Mouse (Mus musculus) fat pad, adult 2 months (tissue): ENCODE results near the gene Nsun4.

Experiments
- DNase-seq: peaks from one replicate; pipeline ENCODE4 v3.0.0-alpha.2; 2011; ENCODE audit warnings: low read depth, low spot score; ENCODE audit errors: extremely low read depth

Nsun4 gene

DNA sequence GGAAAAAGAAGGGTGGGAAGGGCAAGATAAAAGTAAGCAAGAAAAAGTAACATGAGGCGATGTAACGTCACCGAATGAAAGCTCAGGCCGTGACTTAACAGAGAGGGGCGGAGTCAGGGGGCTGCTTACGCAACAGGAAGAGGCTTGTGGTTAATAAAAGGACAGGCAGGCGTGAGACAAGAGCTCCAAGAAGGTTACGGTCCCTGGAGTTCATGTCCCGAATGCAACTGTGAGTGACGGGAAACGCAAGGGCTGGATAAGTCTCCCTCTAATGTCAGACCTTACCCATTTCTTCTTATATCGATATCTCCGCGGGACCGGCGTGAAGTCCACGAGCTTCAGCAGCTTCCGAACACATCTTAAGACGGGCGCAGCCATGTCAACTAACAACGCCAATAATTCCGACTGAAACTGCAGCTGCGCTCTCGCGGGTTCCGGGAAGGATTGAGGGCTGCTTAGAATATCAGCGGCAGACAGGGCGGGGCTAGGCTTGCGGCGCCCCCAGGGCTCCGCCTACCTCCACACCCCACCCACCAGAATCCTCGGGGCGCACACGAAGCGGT is at the start of gene Nsun4:
TSS of gene Nsun4 (minus strand) at position 478 of the 563 bp plus-strand sequence.
- DNase-seq = peak; percentile 51

DNA sequence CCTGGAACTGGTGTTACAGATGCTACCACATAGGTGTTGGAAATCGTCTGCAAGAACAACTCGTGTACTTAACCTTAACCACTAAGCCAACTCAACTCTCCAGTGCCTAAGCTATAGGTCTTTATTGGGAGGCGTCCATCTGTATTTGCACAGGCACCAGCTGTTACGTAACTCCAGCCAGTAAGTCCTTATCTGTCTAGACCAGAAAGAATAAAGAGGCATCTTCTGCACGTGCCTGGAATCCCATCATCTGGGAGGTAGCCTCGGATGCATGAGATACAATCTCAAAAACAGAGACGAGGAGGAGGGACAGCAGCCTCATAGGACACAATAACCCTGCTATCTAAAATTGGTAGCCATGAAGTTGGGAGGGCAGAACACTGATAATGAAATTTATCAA is 47.3 kb upstream of the Nsun4 start:
- DNase-seq = no peak

- DNase-seq = no peak
Measured at GRCm38 (mm10) chr4:116097211-116097610, 43.5 kb upstream of the Nsun4 start.

GRCm38 (mm10) chr4:116096291-116096690 is 42.6 kb upstream of the Nsun4 start:
- no peak for DNase-seq

DNA sequence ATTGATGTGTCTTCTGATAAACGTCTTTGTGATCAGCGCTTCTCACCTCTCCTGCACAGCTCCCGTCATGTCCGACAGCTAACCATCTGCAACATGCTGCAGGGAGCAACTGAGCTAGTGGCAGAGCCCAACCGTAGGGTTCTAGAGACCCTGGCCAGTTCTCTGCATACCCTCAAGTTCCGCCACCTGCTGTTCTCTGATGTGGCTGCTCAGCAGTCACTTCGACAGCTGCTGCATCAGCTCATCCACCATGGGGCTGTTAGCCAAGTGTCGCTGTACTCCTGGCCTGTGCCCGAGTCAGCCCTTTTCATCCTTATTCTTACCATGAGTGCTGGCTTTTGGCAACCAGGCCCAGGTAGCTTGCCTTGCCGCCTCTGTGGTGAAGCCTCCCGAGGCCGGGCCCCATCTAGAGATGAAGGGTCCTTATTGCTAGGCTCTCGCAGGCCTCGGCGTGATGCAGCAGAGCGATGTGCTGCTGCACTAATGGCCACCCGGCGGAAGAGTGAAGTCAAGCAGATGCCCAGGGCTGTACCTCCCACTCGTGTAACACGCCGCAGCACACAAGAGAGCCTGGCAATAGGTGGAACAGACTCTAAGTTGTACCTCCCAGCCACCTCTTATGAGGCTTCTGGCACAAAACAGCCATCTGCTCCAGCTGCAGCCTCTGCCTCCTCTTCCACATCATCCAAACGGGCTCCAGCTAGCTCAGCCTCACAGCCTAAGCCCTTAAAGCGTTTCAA is 35.0 kb upstream of the Nsun4 start:
- no peak for DNase-seq

- no peak for DNase-seq
Measured at GRCm38 (mm10) chr4:116077240-116078095, 23.8 kb upstream of the Nsun4 start.

GRCm38 (mm10) chr4:116076369-116077231 is 22.9 kb upstream of the Nsun4 start:
- DNase-seq = no peak

GRCm38 (mm10) chr4:116075631-116076368 is 22.1 kb upstream of the Nsun4 start:
- no peak for DNase-seq

- DNase-seq = peak; percentile 79
Measured at GRCm38 (mm10) chr4:116074861-116075620, 21.4 kb upstream of the Nsun4 start, which contains the start of the genes Uqcrh and Lrrc41. Gene Uqcrh, minus strand, starts transcription at chr4:116075071. Gene Lrrc41, plus strand, starts transcription at chr4:116075269.

GRCm38 (mm10) chr4:116074145-116074675 is 20.5 kb upstream of the Nsun4 start:
- no peak for DNase-seq

GRCm38 (mm10) chr4:116073146-116073545 is 19.5 kb upstream of the Nsun4 start:
- DNase-seq = no peak

DNA sequence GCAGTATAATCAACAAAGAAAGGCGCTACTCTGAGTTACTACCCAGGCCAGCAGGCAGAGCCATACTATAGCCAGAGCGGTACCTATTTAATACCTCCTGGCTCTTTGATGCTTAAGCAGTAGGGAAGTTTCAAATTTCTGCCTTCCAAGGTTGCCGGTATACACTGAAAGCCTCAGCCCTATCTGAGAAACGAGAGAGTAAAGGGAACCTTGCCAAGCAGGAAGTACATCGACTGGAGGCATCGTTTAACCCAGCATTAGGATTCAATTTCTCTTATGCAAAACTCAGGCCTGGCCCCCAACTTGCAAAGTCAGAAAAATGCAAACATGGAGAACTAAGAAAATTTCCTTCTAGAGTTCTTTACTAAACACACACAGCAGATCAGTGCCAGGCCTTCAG is 16.4 kb upstream of the Nsun4 start:
- no peak for DNase-seq

- no peak for DNase-seq
Measured at GRCm38 (mm10) chr4:116063855-116064254, 10.2 kb upstream of the Nsun4 start.

GRCm38 (mm10) chr4:116059012-116059726 is 5.5 kb upstream of the Nsun4 start:
- no peak for DNase-seq

DNA sequence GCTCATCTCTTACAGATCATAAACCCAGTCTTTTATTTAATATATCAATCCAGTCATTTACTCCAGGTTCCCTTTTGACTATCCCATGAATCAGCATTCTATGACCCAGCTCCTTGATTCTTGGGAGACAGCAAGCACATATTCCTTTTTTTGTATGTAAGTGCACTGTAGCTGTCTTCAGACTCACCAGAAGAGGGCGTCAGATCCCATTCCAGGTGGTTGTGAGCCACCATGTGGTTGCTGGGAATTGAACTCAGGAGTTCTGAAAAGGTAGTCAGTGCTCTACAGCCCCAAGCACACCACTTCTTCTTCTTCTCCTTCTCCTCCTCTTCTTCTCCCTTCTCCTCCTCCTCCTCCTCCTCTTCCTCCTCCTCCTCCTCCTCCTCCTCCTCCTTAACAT is 3.9 kb upstream of the Nsun4 start:
- DNase-seq = no peak

GRCm38 (mm10) chr4:116052526-116053293 is 966 bp downstream of the Nsun4 start:
- no peak for DNase-seq

DNA sequence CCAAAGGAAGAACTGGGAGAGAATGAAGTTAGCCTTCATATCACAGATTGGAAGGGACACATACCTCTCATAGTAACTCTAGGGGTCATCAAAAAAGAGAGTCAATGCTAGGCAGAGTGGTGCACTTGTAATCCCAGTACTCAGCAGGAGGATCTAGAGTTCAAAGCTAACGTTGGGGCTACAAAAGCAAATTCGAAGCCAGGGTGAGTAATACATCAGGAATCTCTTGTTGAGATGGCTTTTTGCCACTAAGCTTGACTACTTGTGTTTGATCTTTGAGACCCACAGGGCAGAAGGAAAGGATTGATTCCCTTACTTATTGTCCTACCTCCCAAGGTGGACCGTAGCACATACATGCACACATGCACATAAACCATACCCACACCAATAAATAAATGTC is 4.5 kb downstream of the Nsun4 start:
- no peak for DNase-seq
